Mouse (Mus musculus): ENCODE data around the gene Itgb4. TPM values are rescaled to one million over a fixed set of nuclear protein-coding genes. Genes with fewer than 3 reads are reported as not detected.
A peak's percentile ranks its signal among the peaks of the same experiment; 100 is the strongest.

The Itgb4 gene
- total RNA-seq (2014; rRNA removed), result 2.2 and 3.0 TPM in 2 replicates
- polyA plus RNA-seq (2015; fragmentation: Nextera tagmentation; extraction: Ambion mirVana), result 1.0 and 1.2 TPM in 2 replicates

- H3K36me3 ChIP-seq (ENCODE audit: insufficient read depth, low read length), result no peaks in the 10 kb centered on the region
- H3K27ac ChIP-seq (ENCODE audit: low read depth, low read length), result no peak within 1 kb of the TSS
- no peaks in the 10 kb centered on the region; the same call in 1 of the 2 replicates for H3K4me1 ChIP-seq (ENCODE audit: insufficient read depth, low read length)
- no peaks in the 10 kb centered on the region for H3K9me3 ChIP-seq (ENCODE audit: low read length)
- TF ChIP-seq CTCF (IDR thresholded peaks at IDR 0.05), result peak; percentile 11; the same call in 1 of the 2 replicates
- 17% methylated on average over 36 of the region's 58 CpGs for WGBS
- H3K9ac ChIP-seq (replicated peaks; ENCODE audit: low read length, poor library complexity, severe bottlenecking), result peak within 1 kb of the TSS; percentile 29; the same call in 1 of the 2 replicates
- no peak for DNase-seq (ENCODE audit: low spot score)
- peaks cover 24% of the 10 kb centered on the region for H3K27me3 ChIP-seq (ENCODE audit: insufficient read depth, low read length)
- peak within 1 kb of the TSS; percentile 38 for H3K4me3 ChIP-seq (ENCODE audit: low read depth, low read length)
- ATAC-seq (ENCODE audit: low FRiP score), result no peak
- H3K4me2 ChIP-seq (ENCODE audit: low read depth, low read length, poor library complexity, severe bottlenecking), result peak within 1 kb of the TSS; percentile 62
These were observed at the start of gene Itgb4 for GRCm38 (mm10) chr11:115974309-115975082. Itgb4 (plus strand) TSS chr11:115974709.

DNA sequence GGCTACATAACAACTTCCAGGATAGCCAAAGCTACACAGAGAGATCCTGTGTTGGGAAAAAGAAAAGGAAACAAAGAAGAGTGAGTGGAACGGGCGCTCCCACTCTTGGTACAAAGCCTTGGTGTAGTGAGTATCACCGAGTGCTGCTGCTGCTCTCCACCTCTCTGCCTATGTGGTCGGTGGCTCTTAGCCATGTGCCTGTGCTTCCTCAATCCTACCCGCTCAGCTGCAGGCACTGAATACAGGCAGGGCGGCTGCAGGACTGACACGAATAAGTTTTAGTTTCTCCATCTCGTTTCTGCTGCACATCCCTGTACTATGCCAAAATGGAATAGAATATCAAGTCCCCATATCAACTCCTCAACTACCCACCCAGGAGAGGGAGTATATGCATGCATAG lies 45.5 kb upstream of the Itgb4 start:
- Histone ChIP-seq H3K36me3 (ENCODE audit: insufficient read depth, low read length) (peaks cover 5% of the 10 kb centered on the region; the same call in 1 of the 2 replicates), H3K4me2 (ENCODE audit: low read depth, low read length, poor library complexity, severe bottlenecking) (no peak overlapping the region), H3K4me1 (ENCODE audit: insufficient read depth, low read length) (no peaks in the 10 kb centered on the region), H3K9ac (replicated peaks; ENCODE audit: low read length, poor library complexity, severe bottlenecking) (no peak overlapping the region), H3K27me3 (ENCODE audit: insufficient read depth, low read length) (no peaks in the 10 kb centered on the region), H3K9me3 (ENCODE audit: low read length) (no peaks in the 10 kb centered on the region), H3K27ac (ENCODE audit: low read depth, low read length) (no peak overlapping the region), H3K4me3 (ENCODE audit: low read depth, low read length) (no peak overlapping the region)
- DNase-seq (ENCODE audit: low spot score) (no peak), ATAC-seq (ENCODE audit: low FRiP score) (no peak)
- no peak for TF ChIP-seq CTCF (IDR thresholded peaks at IDR 0.05)
- 93% methylated on average over 8 of the region's 8 CpGs for WGBS

DNA sequence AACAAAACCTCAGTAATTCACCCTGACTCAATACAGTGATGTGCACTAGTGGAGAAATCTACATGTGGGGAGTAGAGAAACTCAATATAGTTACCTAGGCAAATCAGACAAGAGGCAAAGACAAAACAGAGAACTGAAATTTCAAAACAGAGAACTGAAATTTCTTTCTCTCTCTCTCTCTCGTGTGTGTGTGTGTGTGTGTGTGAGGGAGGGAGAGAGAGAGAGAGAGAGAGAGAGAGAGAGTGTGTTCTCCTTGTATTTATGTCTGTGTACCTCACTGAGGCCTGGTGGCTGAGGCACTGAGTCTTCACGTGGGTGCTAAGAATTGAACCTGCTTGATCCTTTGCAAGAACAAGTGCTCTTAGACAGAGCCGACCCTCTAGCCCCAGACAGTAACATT lies 44.7 kb upstream of the Itgb4 start:
- Histone ChIP-seq H3K9ac (replicated peaks; ENCODE audit: low read length, poor library complexity, severe bottlenecking) (no peak overlapping the region), H3K27ac (ENCODE audit: low read depth, low read length) (no peak overlapping the region), H3K36me3 (ENCODE audit: insufficient read depth, low read length) (peaks cover 5% of the 10 kb centered on the region; the same call in 1 of the 2 replicates), H3K4me2 (ENCODE audit: low read depth, low read length, poor library complexity, severe bottlenecking) (no peak overlapping the region), H3K27me3 (ENCODE audit: insufficient read depth, low read length) (no peaks in the 10 kb centered on the region), H3K4me1 (ENCODE audit: insufficient read depth, low read length) (no peaks in the 10 kb centered on the region), H3K4me3 (ENCODE audit: low read depth, low read length) (no peak overlapping the region), H3K9me3 (ENCODE audit: low read length) (no peaks in the 10 kb centered on the region)
- TF ChIP-seq CTCF (IDR thresholded peaks at IDR 0.05), result no peak
- 75% methylated on average over 3 of the region's 3 CpGs for WGBS
- ATAC-seq (ENCODE audit: low FRiP score) (no peak), DNase-seq (ENCODE audit: low spot score) (no peak)

GRCm38 (mm10) chr11:115931235-115931634 lies 43.3 kb upstream of the Itgb4 start:
- Histone ChIP-seq H3K27ac (ENCODE audit: low read depth, low read length) (no peak overlapping the region), H3K36me3 (ENCODE audit: insufficient read depth, low read length) (peaks cover 13% of the 10 kb centered on the region; the same call in 1 of the 2 replicates), H3K4me3 (ENCODE audit: low read depth, low read length) (no peak overlapping the region), H3K9me3 (ENCODE audit: low read length) (no peaks in the 10 kb centered on the region), H3K4me2 (ENCODE audit: low read depth, low read length, poor library complexity, severe bottlenecking) (no peak overlapping the region), H3K4me1 (ENCODE audit: insufficient read depth, low read length) (no peaks in the 10 kb centered on the region), H3K9ac (replicated peaks; ENCODE audit: low read length, poor library complexity, severe bottlenecking) (no peak overlapping the region), H3K27me3 (ENCODE audit: insufficient read depth, low read length) (no peaks in the 10 kb centered on the region)
- ATAC-seq (ENCODE audit: low FRiP score) (no peak), DNase-seq (ENCODE audit: low spot score) (no peak)
- no peak for TF ChIP-seq CTCF (IDR thresholded peaks at IDR 0.05)
- 67% methylated on average over 3 of the region's 3 CpGs for WGBS

- peak within 1 kb of the TSS; percentile 80 for H3K9ac ChIP-seq (replicated peaks; ENCODE audit: low read length, poor library complexity, severe bottlenecking)
- no peak for TF ChIP-seq CTCF (IDR thresholded peaks at IDR 0.05)
- no peaks in the 10 kb centered on the region for H3K27me3 ChIP-seq (ENCODE audit: insufficient read depth, low read length)
- H3K4me3 ChIP-seq (ENCODE audit: low read depth, low read length), result peak within 1 kb of the TSS; percentile 76
- peak within 1 kb of the TSS; percentile 71 for H3K27ac ChIP-seq (ENCODE audit: low read depth, low read length)
- H3K4me1 ChIP-seq (ENCODE audit: insufficient read depth, low read length), result no peaks in the 10 kb centered on the region
- H3K9me3 ChIP-seq (ENCODE audit: low read length), result no peaks in the 10 kb centered on the region
- peaks cover 19% of the 10 kb centered on the region for H3K36me3 ChIP-seq (ENCODE audit: insufficient read depth, low read length)
- DNase-seq (ENCODE audit: low spot score), result peak; percentile 99
- WGBS, result under 1% methylated on average over 28 of the region's 28 CpGs
- peak within 1 kb of the TSS; percentile 74 for H3K4me2 ChIP-seq (ENCODE audit: low read depth, low read length, poor library complexity, severe bottlenecking)
- ATAC-seq (ENCODE audit: low FRiP score), result peak; percentile 99
These were observed 41.3 kb upstream of the Itgb4 start, which contains the start of the genes Sap30bp and Recql5 for GRCm38 (mm10) chr11:115933108-115933746. Sap30bp (plus strand) TSS chr11:115933282. Recql5 (minus strand) TSS chr11:115933477.

- H3K27me3 ChIP-seq (ENCODE audit: insufficient read depth, low read length), result no peaks in the 10 kb centered on the region
- DNase-seq (ENCODE audit: low spot score) (no peak), ATAC-seq (ENCODE audit: low FRiP score) (peak; percentile 15; the same call in 1 of the 2 replicates)
- no peak for TF ChIP-seq CTCF (IDR thresholded peaks at IDR 0.05)
- under 1% methylated on average over 16 of the region's 16 CpGs for WGBS
- peak overlapping the region; percentile 71 for H3K27ac ChIP-seq (ENCODE audit: low read depth, low read length)
- H3K4me1 ChIP-seq (ENCODE audit: insufficient read depth, low read length), result no peaks in the 10 kb centered on the region
- peak overlapping the region; percentile 69 for H3K4me2 ChIP-seq (ENCODE audit: low read depth, low read length, poor library complexity, severe bottlenecking)
- H3K9me3 ChIP-seq (ENCODE audit: low read length), result no peaks in the 10 kb centered on the region
- H3K4me3 ChIP-seq (ENCODE audit: low read depth, low read length), result peak overlapping the region; percentile 76
- H3K36me3 ChIP-seq (ENCODE audit: insufficient read depth, low read length), result peaks cover 20% of the 10 kb centered on the region
- peak overlapping the region; percentile 80 for H3K9ac ChIP-seq (replicated peaks; ENCODE audit: low read length, poor library complexity, severe bottlenecking)
These were observed 40.8 kb upstream of the Itgb4 start for GRCm38 (mm10) chr11:115933747-115934110.

Measured in midbrain, postnatal 0 days (tissue).